Mouse (Mus musculus) T-helper 2 cell (primary cell): ENCODE measurements around the gene Schip1.

Source experiments
- in situ Hi-C: fragments of 300-600 bp; cut with MboI, MseI; formaldehyde crosslinking; loops from one replicate; pipeline ENCODE4 v1.15.1; 2025; ENCODE audit warnings: high pct_unique_total_duplicates

The Schip1 gene

DNA sequence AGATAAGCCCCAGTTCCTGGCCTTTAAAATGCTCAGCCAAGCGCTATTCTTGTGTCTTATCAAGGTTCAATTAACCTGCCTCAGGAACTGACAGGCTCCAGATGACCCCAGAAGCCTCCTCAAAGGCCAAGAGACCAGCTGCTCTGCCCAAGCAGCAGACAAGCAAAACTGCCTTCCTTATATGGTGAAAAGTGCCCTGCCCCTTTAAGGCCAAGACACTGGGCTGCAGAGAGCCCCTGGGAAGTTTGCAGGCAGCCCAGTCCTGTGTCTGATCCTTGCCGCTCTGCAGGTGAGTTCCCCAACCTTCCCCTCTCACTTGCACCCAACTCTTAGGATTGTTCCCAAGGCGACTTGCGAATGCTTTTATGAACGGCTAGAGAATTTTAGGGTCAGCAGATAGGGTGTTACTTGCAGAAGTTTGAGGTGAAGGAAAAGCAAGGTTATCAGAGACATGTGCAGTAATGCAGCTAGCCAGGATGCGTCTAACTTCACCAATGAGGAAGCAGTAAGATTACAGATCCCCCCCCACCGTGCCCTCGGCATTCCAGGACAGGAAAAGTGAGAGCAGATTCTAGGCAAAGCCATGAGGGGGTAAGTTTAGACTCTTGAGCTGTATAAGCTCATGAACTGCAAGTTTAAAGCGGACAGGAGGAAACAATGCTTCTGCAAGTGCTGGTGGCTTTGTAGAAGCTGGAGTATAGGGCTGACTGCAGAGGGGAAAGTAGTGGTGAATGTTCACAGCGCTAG is 403.5 kb downstream of the Schip1 start:
- in situ Hi-C loops, result no loop called here

DNA sequence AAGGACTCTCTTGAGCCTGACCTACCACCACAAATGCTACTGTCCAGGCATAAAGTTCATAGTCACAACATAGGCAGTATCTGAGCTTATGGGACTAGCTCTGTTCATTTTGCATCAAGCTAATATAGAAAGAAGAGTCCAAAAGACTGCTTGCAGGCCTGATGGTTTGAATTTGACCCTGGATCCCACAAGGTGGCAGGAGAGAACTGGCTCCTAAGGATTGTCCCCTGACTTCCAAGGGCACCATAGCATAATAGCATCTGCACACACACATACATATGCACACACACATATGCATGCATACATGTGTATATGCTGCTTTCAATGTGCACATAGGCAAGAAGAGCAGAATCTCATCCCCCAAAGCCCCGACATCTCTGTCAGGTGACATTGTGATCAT is 405.0 kb downstream of the Schip1 start:
- in situ Hi-C loops, result no loop called here

DNA sequence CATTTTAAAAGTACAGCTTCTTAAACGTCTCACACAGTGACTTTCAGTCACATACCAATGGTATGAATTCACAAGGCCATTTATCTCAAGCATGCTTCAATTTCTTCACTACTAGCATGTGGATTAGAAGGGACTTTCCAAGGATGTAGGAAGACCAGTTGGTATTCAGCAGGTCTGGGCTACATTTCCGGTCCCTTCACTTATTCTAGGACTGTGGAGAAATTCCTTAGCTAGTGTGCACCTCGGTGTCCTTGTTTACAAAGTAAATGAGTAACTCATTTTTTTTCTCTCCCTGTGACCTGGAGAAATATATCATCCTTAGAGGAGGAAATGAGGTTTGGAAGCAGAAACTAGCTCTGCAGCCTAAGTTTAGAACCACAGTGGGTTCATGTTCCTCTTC is 405.5 kb downstream of the Schip1 start:
- in situ Hi-C loops, result no loop called here

DNA sequence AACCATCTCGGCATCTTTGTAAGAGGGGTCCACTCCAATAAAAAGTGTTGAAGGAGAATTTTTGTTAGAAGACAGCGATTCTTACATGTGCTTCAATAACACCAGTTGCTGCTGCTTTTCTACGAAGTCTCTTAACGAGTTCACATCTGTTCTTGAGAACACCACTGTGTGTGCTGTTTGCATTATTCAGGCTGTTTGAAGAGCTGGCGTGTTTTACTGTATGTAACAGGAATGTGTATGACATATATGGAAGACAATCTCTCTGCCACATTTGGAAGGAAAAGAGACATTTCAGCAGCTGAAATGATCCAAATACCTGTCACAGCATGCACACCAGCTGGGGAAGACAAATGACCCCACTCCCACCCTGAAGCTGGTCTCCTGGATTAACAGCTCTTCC is 406.0 kb downstream of the Schip1 start:
- in situ Hi-C loops, result no loop called here

DNA sequence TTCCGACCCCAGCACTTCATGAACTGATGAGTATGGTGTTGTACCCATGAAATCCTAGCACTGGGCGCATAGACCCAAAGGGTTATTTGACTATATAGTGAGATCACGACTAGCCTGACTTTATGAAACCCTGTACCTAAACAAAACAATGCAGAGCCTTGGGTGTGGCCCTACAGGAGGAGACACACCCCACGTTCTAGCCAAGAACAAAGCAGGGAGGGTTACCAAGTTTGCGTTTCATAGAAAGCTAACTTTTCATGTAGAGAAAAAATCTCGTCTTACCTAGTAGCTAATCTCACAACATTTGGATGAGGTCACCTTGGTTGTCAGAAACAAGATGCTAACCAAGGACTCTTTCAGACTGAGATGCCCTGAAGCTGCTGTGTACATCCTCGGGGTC is 411.7 kb downstream of the Schip1 start:
- in situ Hi-C loops, result no loop called here

DNA sequence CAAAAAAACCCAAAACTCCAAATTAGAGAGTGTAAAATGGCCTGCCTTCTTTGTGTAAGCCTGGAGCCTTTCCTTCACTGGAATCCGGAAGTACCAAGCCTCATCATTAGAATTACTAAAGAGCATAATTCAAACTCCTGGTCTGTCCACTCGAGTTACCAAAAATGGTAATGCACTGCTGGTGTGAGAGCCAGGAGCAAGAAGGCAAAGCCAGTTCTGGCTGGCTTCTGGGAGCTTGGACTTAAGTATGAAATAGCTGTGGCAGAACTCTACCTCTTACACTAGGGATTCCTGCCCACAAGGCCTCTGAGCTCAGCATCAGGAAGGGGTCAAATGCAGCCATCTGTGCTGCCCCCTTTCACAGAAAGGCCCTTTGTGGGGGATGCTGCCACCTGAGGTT is 412.9 kb downstream of the Schip1 start:
- in situ Hi-C loops, result no loop called here

DNA sequence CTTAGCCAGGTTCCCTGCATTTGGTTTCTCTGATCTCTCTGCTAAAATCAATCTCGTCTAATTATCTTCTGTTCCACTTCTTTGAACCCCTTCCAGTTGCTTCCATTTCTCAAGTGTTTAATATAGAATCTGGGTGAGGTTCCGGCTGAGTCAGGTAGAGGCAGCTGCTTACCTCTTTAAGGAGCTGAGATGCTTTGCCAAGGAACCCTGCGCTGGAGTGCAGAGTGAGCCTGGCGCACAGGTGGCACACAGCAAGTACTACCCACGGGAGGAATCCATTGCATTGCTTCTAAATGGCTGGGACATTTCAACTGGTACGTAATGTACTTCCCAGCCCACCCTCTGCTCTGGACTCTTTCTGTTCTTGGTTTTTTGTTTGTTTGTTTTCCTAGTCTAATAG is 414.7 kb downstream of the Schip1 start:
- in situ Hi-C loops, result no loop called here

DNA sequence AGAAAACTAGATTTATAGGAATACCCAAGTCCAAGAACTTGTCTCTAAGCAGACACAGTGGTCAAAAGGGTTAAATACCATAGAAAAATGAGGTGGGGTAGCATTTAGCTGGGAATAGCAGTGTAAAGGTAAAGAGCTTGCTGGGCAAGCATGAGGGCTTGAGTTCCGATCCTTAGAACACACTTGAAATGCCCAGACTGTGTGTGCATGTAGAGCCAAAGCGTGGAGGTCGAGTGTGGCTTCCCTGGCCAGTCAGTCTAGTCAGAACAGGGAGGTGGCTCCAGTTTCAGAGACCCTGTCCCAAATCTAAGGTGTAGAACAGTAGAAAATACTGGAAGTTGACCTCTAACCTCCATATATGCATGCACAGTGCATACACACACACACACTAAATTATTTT is 418.9 kb downstream of the Schip1 start:
- in situ Hi-C loops, result no loop called here

DNA sequence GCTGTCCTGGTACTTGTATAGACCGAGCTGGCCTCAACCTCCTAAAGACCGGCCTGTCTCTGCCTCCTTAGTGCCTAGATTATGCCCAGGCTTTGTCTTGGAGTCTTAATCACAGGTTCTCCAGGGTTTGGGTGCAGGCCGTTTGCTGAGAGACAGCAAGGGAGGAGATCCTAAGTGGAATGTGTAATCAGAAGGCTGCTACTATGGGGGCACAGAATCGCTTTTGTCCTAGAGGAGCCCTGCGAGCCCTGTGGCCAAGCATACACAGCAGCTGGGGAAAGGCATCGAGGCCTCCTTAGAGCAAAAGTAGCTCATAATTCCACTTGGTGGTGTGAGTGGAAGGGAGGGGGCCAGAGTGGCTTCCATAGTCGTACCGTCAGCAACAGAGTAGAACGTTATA is 419.4 kb downstream of the Schip1 start:
- in situ Hi-C loops, result no loop called here

DNA sequence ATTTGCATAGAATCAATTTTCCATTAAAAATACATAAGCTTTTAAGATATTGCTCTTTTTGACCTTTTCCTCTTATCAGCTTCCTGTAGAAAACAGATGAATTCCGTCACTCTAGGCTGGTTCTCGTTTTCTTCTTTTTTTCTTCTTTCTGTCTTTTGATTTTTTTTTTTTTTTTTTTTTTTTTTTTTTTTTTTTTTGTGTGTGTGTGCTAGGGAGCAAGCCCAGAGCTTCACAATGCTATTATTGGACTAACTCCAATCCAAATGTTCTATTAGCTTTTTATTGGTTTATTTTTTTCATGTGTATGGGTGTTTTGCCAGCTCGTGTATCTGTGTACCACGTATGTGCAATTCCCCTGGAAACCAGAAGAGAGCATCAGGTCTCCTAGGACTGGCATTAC is 420.0 kb downstream of the Schip1 start:
- in situ Hi-C loops, result no loop called here

DNA sequence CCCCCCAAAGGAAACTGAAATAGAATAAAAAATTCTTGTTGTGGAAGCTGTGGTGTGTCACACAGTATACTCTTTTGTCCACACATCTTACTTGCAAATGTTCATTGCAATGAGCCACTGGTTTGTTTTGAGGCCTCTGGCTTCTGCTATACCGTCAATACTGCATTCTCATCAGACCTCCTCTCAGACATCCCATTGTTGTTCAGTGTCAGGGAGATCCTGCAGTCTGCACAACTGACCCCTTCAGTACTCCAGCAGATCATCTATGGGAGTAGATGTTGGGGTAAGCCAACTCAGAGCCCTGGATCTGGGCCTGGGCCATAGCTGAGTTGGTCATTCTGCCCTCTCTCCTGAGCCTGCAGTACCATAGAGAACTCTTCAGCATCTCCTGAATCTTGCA is 423.0 kb downstream of the Schip1 start:
- in situ Hi-C loops, result no loop called here

DNA sequence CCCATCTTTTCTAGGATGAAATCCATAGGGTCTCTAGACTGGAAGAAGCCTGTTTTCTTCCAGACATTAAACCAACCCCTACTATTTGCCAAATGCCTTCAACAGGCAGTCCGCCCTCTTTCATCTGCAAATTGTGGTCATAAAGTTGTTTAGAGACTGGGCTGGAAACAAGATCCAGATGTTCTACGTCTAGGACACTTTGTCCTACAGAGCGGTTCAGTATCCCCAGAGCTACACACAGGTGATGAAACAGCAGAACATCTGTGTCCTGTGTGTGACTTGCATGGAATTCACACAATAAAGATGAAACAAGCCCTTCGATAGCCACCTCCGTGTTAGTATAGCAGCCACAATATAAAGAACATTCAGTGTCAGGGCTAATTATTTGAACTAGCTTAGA is 423.7 kb downstream of the Schip1 start:
- in situ Hi-C loops, result no loop called here

DNA sequence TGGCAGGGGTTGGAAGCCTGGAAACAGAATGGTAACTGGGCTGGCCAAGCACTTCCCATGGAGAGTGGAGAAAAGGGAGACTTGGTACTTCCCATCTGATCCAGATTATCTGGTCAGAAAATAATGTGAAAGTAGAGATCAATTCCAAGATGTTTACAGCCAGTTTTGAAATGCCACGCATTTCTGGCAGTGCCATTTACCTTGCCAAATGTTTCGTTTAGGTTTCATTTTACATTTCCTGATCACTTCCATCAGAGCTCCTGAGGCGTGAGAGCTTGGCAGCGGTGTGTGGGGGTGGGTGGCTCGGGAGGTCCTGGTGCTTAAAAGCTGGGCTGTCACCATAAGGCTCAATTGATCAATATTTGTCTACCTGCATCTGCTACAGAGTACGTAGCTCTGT is 426.9 kb downstream of the Schip1 start:
- in situ Hi-C loops, result no loop called here

DNA sequence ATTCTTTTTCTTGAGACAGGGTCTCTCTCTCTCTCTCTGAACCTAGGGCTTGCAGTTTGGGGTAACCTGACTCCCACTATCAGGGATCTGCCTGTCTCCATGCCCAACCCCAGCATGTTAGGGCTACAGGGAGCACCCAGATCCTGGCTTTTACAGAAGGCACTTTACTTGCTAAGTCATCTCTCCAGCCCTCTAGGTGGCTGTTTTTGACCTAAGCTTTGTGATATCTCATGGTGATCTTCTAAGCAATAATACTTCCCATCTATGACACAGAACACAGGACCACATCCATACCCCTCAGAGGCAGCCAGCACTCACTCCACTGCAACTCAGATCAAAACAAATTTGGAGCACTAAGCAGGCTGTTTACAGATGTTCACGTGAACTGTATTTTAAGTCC is 427.5 kb downstream of the Schip1 start:
- in situ Hi-C loops, result no loop called here

DNA sequence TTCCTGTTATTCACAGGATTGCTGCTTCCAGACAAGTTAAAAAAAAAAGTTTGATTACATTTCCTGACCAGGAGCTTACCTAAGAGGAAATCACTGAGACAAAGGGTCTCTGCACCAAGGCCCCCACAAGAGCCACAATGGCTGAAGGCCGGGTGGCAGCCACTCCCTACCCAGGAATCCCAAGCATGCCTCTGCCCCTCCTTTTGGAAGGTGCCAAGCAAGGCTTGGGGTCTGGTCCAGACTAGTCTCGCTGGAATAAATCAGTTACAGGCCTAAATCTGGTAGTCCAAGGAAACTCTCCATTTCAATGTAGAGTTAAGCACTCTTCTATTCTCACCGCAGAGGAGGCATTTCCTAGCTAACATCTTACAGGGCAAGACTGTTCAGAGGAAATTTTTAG is 427.9 kb downstream of the Schip1 start:
- in situ Hi-C loops, result no loop called here

DNA sequence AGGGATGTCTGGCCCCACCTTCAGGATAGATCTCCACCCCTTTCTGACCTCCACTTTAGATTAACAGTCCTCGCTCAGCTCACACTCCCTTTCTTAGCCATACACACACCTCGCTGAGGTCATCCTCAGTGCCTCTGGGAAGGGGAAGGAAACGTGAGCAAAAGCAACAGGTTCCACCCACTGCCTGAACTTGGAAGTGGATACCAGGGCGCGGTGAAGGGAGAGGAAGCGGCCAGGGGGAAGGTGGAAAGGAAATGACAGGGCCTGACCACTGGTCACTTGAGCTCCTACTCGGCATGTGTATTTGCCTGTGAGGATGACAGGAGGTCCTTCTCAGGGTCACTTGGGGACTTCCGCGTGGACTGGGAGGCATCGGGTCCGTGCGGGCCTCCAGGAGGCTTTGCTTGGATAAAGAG is 428.6 kb downstream of the Schip1 start:
- in situ Hi-C loops, result no loop called here

DNA sequence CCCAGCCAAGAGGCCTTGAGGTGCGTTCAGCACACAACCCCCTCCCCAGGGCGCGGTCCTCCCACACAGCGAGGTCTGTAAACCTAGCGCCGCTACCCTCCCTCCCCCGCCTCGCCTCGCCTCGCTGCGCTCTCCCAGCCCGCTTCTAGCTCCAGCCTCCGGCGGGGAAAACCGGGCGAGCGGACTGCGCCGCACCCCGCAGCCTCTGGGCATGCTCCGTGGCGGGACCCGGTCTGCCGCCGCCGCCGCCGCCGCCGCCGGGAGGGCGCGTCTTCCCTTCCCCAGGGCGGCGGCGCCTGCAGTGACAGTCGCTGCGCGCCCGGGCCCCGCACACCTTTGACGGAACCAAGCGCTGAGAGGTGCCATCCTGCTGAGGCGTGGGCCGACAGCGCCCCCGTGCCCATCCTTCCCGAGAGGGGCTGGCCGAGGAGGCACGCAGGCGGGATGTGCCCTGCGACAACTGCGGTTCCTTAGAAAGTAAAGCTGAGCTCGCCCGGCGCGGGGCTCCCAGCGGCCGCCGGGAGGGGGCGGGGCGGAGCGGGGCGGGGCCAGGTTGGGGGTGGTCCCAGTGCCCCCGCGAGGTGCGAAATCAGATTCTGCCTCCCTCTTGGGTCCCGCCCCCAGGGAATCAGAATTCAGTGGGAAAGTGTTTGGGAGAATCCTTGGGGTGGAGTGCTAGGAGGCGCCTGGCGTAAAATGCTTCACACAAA is 429.1 kb downstream of the Schip1 start:
- in situ Hi-C loops, result no loop called here

DNA sequence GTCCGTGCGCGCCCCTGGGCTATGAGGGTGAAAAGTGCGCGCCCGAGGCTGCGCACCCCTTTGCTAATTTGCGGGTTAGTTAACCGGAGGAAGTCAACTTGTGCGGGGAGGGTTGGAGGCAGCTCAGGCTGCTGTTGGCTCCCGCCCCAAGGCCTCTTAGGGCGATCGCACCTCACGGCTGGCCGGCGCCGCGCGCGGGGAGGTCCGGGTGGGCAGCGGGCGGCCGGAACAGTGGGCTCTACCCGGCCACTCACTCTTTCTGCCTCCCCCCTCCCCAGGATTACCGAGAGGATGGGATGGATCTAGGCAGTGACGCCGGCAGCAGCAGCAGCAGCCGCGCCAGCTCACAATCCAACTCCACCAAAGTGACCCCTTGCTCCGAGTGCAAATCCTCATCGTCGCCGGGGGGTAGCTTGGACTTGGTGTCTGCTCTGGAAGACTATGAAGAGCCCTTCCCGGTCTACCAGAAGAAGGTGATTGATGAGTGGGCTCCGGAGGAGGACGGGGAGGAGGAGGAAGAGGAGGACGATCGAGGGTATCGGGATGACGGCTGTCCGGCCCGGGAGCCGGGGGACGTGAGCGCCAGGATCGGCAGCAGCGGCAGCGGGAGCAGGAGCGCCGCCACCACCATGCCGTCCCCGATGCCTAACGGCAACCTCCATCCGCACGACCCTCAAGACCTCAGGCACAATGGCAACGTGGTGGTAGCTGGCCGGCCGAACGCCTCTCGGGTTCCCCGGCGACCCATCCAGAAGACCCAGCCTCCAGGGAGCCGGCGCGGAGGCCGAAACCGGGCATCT is 429.9 kb downstream of the Schip1 start:
- in situ Hi-C loops, result no loop called here

DNA sequence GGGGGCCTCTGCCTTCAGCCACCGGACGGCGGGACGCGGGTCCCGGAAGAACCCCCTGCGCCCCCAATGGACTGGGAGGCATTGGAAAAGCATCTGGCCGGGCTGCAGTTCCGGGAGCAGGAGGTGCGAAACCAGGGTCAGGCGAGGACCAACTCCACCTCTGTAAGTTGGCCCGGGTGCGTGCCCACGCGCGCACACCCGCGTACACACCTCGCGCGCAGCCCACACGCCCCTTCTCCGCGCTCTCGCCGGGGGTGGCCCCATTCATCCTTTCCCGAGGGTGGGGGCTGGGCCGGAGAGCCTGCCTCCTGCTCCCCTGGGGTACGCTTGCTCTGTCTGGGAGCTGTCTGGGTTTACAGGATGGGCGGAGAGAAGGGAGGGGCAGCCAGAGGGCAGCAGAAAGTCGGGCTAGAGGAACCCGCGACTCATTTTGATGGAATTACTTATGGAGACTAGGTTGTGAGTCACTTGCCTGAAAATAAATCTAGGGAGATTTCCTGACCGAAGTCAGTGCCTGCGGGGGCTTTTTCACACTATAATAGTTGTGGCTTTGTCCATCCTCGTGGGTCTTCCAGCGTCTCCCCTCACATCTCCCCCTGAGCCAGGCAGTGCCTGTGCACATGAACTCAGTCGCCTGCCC is 430.6 kb downstream of the Schip1 start:
- in situ Hi-C loops, result no loop called here

DNA sequence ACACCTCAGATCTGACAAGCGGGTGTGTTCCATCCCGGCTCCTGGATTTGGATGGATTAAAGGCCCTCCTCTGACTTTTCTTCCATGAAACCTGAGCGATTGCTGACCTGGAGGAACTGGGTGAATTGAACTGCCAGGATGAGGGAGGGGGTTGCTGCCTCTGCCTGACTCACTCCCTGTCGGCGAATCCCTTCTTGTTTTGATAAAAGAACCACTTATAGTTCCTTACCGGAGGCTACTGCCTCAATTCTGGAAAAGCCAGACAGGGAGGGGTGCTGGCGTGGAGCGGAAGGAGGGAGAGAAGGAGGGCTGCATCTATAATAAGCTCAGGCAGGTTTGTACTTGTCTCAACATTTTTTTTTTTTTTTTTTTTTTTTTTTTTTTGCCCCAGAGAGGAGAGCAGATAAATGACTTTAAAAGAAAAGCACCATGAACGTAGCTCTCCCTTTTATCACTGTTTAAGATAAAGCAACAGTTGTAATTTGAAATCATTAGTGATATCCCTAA is 431.2 kb downstream of the Schip1 start:
- in situ Hi-C loops, result no loop called here

DNA sequence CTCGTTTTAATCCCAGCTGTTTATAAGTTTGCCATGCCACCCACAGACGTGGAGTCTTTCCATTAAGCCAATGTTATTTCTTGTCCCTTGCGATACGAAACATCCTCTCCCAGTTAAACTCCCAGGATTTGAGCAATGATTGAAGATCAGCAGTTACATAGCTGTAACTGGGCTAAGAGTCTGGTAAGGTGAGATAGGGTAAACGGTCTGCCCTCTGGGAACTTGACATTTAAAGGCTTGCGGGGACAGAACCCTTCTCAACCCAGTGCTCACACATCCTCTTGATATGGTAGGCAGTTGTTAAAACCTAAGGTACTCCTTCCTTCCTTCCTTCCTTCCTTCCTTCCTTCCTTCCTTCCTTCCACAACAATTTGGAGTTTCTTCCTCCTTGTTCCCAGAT is 431.9 kb downstream of the Schip1 start:
- in situ Hi-C loops, result no loop called here

DNA sequence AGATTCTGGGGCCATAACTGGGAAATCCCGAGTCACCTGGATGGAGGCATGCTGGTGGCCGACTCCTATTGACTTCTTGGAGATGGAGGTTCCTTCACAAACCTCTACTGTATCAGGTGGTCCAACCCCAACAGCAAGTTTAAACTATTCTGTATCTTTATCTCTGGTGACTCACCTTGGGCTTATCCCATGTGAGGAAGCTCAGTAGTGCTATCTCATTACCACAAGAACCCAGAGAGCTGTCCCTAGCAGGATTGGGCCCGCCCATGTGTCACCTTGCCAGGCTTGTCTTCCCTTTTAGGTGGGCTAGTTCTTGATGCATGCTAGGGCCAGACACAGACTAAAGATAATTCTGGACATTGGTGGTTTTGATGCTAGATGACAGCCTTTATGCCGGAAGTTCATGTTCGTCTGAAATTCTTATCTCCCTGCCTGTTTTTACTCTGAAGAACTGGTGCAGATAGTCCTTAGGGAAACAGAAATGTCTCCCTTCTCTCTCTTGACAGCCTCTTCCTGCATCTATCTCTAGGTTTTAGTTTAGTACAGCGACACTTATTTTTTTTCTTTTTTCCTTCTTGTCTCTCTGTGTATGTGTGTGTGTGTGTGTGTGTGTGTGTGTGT is 435.0 kb downstream of the Schip1 start:
- in situ Hi-C loops, result no loop called here
